In genomic region chr2:66728002-66728401, GRCm38 (mm10) we compare ENCODE assay signal across 17 mouse cellular contexts.
"Had no signal": no experiment of that assay in that cellular context is flagged by ENCODE, and none has a peak within 500 bp of the region (broad histone marks: within the 10 kb centered on the region; RNA-seq: fewer than 3 reads in every experiment).

No protein-coding gene starts in this region.

- ATAC-seq: liver, embryonic 12.5 days; liver, postnatal 0 days; lung, postnatal 0 days; midbrain, embryonic 13.5 days; midbrain, embryonic 15.5 days; midbrain, embryonic 16.5 days had no signal

- DNase-seq: left cerebral cortex, postnatal 4 days; liver; liver, embryonic 13.5 days; liver, postnatal 0 days; lung, adult 18-20 months; lung, adult 2 months; lung, embryonic 14.5 days; lung, postnatal 10 days; lung, postnatal 14 days; lung, postnatal 36 days; lung, postnatal 4 days; midbrain, embryonic 14.5 days had no signal
